ENCODE assay signal across 28 mouse cellular contexts in genomic region chr17:48484191-48484590, GRCm38 (mm10). TPM values are rescaled to one million over a fixed set of nuclear protein-coding genes. Genes with fewer than 3 reads are reported as not detected.
DNase-seq lines count a peak whose midpoint lies in the region; ATAC-seq lines count a peak whose summit lies in the region.
"Had no signal": no experiment of that assay in that cellular context is flagged by ENCODE, and none has a peak within 500 bp of the region (broad histone marks: within the 10 kb centered on the region; RNA-seq: fewer than 3 reads in every experiment).

No protein-coding gene starts in this region.

- no peak for DNase-seq in liver, embryonic 13.5 days
- peak; percentile 73 for DNase-seq in ES-CJ7 (ENCODE audit: low read depth, low spot score)
- DNase-seq in right cerebral cortex, postnatal 4 days: no peak
- no peak for DNase-seq in left cerebral cortex, postnatal 25 days (ENCODE audit: low spot score in 2 of 2)
- DNase-seq: adrenal gland, adult 8-10 months; adrenal gland, postnatal 25 days; cerebellum, adult 11-12 months; cerebellum, adult 8-10 months; cerebellum, postnatal 10 days; gastrocnemius, postnatal 10 days; gastrocnemius, postnatal 36 days; heart, adult 2 months; heart, postnatal 14 days; heart, postnatal 4 days had no signal

- no peak overlapping the region for H3K4me3 ChIP-seq in liver, embryonic 13.5 days (replicated peaks)
- no peak overlapping the region for H3K4me3 ChIP-seq in liver, embryonic 12.5 days
- H3K4me3 ChIP-seq in intestine, embryonic 15.5 days (replicated peaks): no peak overlapping the region
- H3K4me3 ChIP-seq: forebrain, embryonic 10.5 days; forebrain, embryonic 13.5 days; heart, adult 2 months; heart, embryonic 10.5 days; heart, embryonic 13.5 days had no signal

- peaks cover 13% of the 10 kb centered on the region for H3K4me1 ChIP-seq in liver, embryonic 13.5 days (replicated peaks)
- peaks cover 7% of the 10 kb centered on the region; the same call in 1 of the 2 replicates for H3K4me1 ChIP-seq in liver, embryonic 12.5 days
- no peaks in the 10 kb centered on the region for H3K4me1 ChIP-seq in intestine, embryonic 15.5 days (replicated peaks)
- H3K4me1 ChIP-seq: forebrain, embryonic 10.5 days; forebrain, embryonic 13.5 days; heart, embryonic 13.5 days had no signal

- no peak overlapping the region for H3K9ac ChIP-seq in liver, embryonic 13.5 days
- no peak overlapping the region for H3K9ac ChIP-seq in liver, embryonic 12.5 days
- no peak overlapping the region for H3K9ac ChIP-seq in intestine, embryonic 15.5 days
- H3K9ac ChIP-seq: forebrain, embryonic 13.5 days; heart, embryonic 13.5 days; hindbrain, embryonic 14.5 days had no signal

- ATAC-seq in liver, embryonic 13.5 days (ENCODE audit: low read depth): peak; percentile 36; the same call in 1 of the 2 replicates
- no peak for ATAC-seq in liver, embryonic 12.5 days
- 0 out of 2 replicates have a peak, but pooled peaks have one; percentile 21 for ATAC-seq in intestine, embryonic 15.5 days
- ATAC-seq: activated CD4-positive, CD25-positive, alpha-beta regulatory T cell, adult 4 months; forebrain, embryonic 13.5 days; forebrain, embryonic 16.5 days; hindbrain, postnatal 0 days; Patski had no signal

- 0 out of 2 replicates have a peak overlapping the region, but pooled peaks have one; percentile 12 for H3K4me2 ChIP-seq in liver, embryonic 13.5 days
- H3K4me2 ChIP-seq in liver, embryonic 12.5 days: no peak overlapping the region
- no peak overlapping the region for H3K4me2 ChIP-seq in intestine, embryonic 15.5 days (replicated peaks)
- H3K4me2 ChIP-seq: forebrain, embryonic 13.5 days; heart, embryonic 13.5 days; hindbrain, embryonic 14.5 days had no signal

- H3K27ac ChIP-seq in liver, embryonic 13.5 days: peak overlapping the region; percentile 47
- no peak overlapping the region for H3K27ac ChIP-seq in liver, embryonic 12.5 days
- no peak overlapping the region for H3K27ac ChIP-seq in intestine, embryonic 15.5 days
- H3K27ac ChIP-seq: forebrain, embryonic 10.5 days; forebrain, embryonic 13.5 days; heart, adult 2 months; heart, embryonic 10.5 days; heart, embryonic 13.5 days; hindbrain, embryonic 14.5 days; hindbrain, postnatal 0 days had no signal

- intact Hi-C loops in left cerebral cortex, postnatal 25 days (cut with DNase I): no loop called here

- H3K36me3 ChIP-seq in liver, embryonic 13.5 days: no peaks in the 10 kb centered on the region
- no peaks in the 10 kb centered on the region for H3K36me3 ChIP-seq in liver, embryonic 12.5 days
- H3K36me3 ChIP-seq in intestine, embryonic 15.5 days: no peaks in the 10 kb centered on the region
- H3K36me3 ChIP-seq: forebrain, embryonic 10.5 days; G1E; heart, embryonic 10.5 days; heart, embryonic 13.5 days had no signal

- 70% methylated on average over 5 of the region's 5 CpGs for WGBS in liver, embryonic 13.5 days (ENCODE audit: insufficient replicate concordance)
- WGBS in liver, embryonic 12.5 days (ENCODE audit: insufficient replicate concordance): 66% methylated on average over 5 of the region's 5 CpGs
- 88% methylated on average over 5 of the region's 5 CpGs for WGBS in intestine, embryonic 15.5 days

- H3K27me3 ChIP-seq in liver, embryonic 13.5 days: no peaks in the 10 kb centered on the region
- 0 out of 2 replicates have a peak, but pooled peaks cover 4% of the 10 kb centered on the region for H3K27me3 ChIP-seq in liver, embryonic 12.5 days (replicated peaks)
- no peaks in the 10 kb centered on the region for H3K27me3 ChIP-seq in intestine, embryonic 15.5 days (replicated peaks)
- H3K27me3 ChIP-seq: forebrain, embryonic 13.5 days; heart, embryonic 13.5 days had no signal

- H3K9me3 ChIP-seq in liver, embryonic 13.5 days (replicated peaks): no peaks in the 10 kb centered on the region
- H3K9me3 ChIP-seq in liver, embryonic 12.5 days (replicated peaks): no peaks in the 10 kb centered on the region
- no peaks in the 10 kb centered on the region for H3K9me3 ChIP-seq in intestine, embryonic 15.5 days
- H3K9me3 ChIP-seq: forebrain, embryonic 10.5 days; forebrain, embryonic 13.5 days; G1E; heart, embryonic 10.5 days; heart, embryonic 13.5 days had no signal

RNA-seq across cellular contexts. Expression of gene Unc5cl, which starts 29.5 kb away (rescaled TPM):
- polyA plus RNA-seq in liver, embryonic 13.5 days (2015; fragmentation: Nextera tagmentation; extraction: Ambion mirVana): 3.5 and 4.4 TPM in 2 replicates
- polyA plus RNA-seq in liver, embryonic 12.5 days (2016; fragmentation: Nextera tagmentation; extraction: Ambion mirVana): 2.6 and 3.4 TPM in 2 replicates
- 36.3 and 38.9 TPM in 2 replicates for polyA plus RNA-seq in intestine, embryonic 15.5 days (2015; fragmentation: Nextera tagmentation; extraction: Ambion mirVana)
- under 1 TPM; 0.11 to 0.27 TPM for total RNA-seq in left cerebral cortex, postnatal 25 days (2021)
- total RNA-seq: adrenal gland, adult 8-10 months; adrenal gland, postnatal 25 days; gastrocnemius, adult 18-20 months; gastrocnemius, postnatal 10 days; gastrocnemius, postnatal 36 days had no signal

RNA-seq across cellular contexts. Expression of gene Tspo2, which starts 32.9 kb away (rescaled TPM):
- polyA plus RNA-seq in liver, embryonic 13.5 days (2015; fragmentation: Nextera tagmentation; extraction: Ambion mirVana): 134 and 152 TPM in 2 replicates
- polyA plus RNA-seq in liver, embryonic 12.5 days (2016; fragmentation: Nextera tagmentation; extraction: Ambion mirVana): 123 and 126 TPM in 2 replicates
- polyA plus RNA-seq in intestine, embryonic 15.5 days (2015; fragmentation: Nextera tagmentation; extraction: Ambion mirVana): 3.5 and 4.4 TPM in 2 replicates
- not detected for total RNA-seq in left cerebral cortex, postnatal 25 days (2021)
- total RNA-seq: adrenal gland, postnatal 25 days; gastrocnemius, adult 18-20 months; gastrocnemius, postnatal 36 days had no signal
- polyA plus RNA-seq: forebrain, embryonic 10.5 days had no signal

RNA-seq across cellular contexts. Expression of gene Apobec2, which starts 51.5 kb away (rescaled TPM):
- 1.2 TPM in 2 replicates for polyA plus RNA-seq in liver, embryonic 13.5 days (2015; fragmentation: Nextera tagmentation; extraction: Ambion mirVana)
- polyA plus RNA-seq in liver, embryonic 12.5 days (2016; fragmentation: Nextera tagmentation; extraction: Ambion mirVana): 0.83 and 1.2 TPM in 2 replicates
- 3.8 and 4.1 TPM in 2 replicates for polyA plus RNA-seq in intestine, embryonic 15.5 days (2015; fragmentation: Nextera tagmentation; extraction: Ambion mirVana)
- not detected for total RNA-seq in left cerebral cortex, postnatal 25 days (2021)
- total RNA-seq: granulocyte monocyte progenitor cell, adult 5-6 weeks had no signal
- polyA plus RNA-seq: G1E had no signal

Comparison
In these comparisons a context has a peak if more than half of its experiments do, and no peak if none do; other contexts are left out.
1. RNA of gene Tspo2, which starts 32.9 kb away (polyA plus RNA-seq): 134 to 152 TPM in liver, embryonic 13.5 days and 123 to 126 TPM in liver, embryonic 12.5 days; 3.5 to 4.4 TPM in intestine, embryonic 15.5 days; every median in the first group is over 10 times any median in the second.